Mouse (Mus musculus): ENCODE data around the gene Fen1.

Gene Fen1

DNA sequence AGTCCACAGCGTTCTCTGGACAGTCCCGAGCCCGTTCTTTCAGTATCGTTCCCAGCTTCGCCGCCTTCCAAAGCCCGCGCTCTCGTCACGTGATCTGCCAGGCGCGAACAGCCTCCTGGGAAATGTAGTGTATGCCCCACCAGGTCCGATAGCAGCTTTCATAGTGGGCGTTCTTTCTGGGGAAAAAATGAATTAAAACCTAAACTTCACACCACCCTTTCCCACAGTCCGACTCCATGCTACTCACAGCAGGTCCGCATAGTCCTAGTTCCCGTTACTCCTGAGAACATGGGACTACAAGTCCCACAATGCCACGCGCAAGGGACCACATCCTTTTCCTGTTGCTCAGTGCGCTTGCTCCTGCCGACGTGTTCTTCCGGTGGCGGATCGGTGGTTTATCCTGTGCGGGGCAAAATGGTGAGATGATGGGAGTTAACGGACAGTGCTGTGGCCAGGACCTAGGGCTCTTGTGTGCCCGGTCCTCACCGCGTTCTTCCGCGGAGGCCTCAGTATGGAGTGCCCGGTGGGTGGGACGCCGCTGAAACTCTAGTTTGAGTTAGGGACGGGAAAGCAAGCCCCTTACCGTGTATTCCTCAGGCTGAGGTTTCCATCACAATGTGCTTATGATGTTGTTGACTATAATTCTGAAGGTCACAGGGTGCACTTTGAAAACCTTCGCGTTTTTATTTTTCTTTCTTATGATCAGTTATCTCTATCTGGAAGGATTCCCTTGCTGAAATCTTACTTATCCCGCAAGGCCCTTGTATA lies at the start of gene Fen1, which contains the start of gene Tmem258:
Gene Fen1, minus strand, starts transcription at position 322 of the 768 bp plus-strand sequence.
Gene Tmem258, plus strand, starts transcription at position 167 of the 768 bp plus-strand sequence.
- DNase-seq, result peak; percentile 92

DNA sequence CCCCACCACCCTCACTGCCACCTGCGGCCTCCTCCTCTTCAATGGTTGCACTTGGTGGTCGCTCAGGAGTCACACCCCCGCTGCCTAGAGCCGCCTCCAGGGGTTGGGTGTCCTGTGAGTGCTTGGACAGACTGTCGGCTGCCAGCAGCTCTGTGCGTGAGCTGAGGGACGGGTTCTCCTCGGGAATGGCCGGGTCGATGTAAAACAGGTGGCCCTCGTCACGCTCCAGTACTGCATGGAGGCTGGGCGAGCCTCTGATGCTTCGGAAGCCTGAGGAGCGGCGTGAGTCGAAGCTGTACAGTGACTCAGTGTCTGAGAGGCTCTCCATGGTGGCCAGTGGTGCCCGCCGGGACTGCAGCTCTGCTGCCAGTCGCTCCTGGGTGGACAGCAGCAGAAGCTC lies 44.2 kb upstream of the Fen1 start:
- DNase-seq, result no peak

DNA sequence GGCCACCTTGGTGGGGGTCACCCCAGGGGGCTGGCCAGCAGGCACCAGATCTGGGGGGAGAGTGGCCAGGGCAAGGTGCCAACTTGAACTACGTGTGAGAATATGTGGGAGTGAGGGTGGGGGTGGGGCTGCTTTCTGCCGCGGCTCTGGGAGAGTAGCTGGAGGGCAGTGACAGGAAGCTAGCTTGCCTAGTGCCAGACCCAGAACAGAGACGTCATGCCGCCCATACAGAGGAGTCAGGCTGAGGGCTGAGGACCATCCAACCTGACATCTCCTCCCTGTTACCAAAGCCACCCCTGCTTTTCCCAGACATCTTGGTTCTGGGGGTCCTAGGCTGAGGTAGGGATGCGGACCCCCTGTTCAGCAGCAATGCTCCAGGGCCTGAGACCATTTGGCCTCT lies 43.2 kb upstream of the Fen1 start:
- DNase-seq, result no peak

- peak; percentile 69 for DNase-seq
Measured at GRCm38 (mm10) chr19:10244183-10244582, 40.2 kb upstream of the Fen1 start.

- DNase-seq, result no peak
Measured at GRCm38 (mm10) chr19:10242916-10243315, 38.9 kb upstream of the Fen1 start.

- peak; percentile 82 for DNase-seq
Measured at GRCm38 (mm10) chr19:10240654-10241305, 36.8 kb upstream of the Fen1 start, which contains the start of gene Myrf. Myrf (minus strand) TSS chr19:10240748.

- DNase-seq, result no peak
Measured at GRCm38 (mm10) chr19:10239975-10240653, 36.1 kb upstream of the Fen1 start.

GRCm38 (mm10) chr19:10239419-10239818 lies 35.5 kb upstream of the Fen1 start:
- no peak for DNase-seq

- peak; percentile 39 for DNase-seq
Measured at GRCm38 (mm10) chr19:10238477-10238876, 34.5 kb upstream of the Fen1 start.

DNA sequence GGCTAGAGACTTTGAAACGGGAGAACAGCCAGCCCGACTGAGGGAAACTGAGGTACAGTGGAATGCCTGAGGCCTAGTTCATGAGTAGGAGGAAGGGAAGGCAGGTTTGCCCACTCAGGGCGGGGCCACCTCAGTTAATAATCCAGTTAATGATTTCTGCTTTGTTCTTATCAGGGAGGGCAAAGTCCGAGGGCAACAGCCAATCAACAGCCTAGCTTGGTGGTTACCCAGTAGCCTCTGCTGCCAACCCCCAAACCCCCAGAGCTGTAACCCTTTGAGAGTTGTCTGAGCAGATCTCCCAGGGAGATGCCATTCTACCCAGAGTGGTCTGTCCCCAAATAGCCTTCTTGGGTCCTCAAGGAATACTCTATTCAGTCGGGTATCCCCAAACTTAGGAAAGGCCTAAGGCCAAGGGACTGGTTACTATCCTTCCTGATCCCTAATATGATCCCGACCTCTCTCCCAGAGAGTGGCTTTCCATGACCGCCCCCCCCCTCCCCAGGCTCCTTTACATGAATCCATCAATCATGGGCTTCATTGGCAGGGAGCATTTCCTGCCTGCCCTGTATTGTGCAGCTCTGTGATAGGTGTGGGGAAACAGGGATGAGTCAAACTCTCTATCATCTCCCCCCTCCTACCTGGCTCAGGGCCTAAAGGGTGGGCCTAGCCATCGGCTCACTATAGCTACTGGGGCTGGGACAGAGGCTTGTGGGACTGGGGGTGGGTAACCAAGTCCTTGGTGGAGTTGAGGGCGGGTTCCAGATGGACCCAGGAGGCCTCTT lies 32.0 kb upstream of the Fen1 start:
- peak; percentile 52 for DNase-seq

- no peak for DNase-seq
Measured at GRCm38 (mm10) chr19:10232327-10233017, 28.5 kb upstream of the Fen1 start.

- no peak for DNase-seq
Measured at GRCm38 (mm10) chr19:10231871-10232270, 27.9 kb upstream of the Fen1 start.

GRCm38 (mm10) chr19:10231016-10231415 lies 27.0 kb upstream of the Fen1 start:
- peak; percentile 33 for DNase-seq

DNA sequence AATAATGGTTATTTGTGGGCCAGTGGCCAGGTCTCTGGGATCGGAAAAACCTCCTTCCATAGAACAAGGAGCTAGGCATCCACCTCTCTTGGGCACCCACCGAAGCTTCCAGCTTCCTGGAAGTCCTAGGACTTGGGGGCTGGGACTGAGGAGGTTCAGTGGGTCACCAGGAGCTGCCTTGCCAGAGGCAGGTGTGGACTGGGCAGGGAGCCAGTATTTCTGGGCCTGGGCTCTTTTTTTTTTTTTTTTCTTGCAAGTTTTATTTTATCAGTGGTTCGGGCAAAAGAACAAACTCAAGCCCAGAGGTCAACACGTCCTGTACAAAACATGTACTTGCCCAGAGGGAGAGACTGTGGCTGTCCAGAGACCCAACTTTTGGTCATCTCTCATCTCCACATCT lies 21.8 kb upstream of the Fen1 start:
- DNase-seq, result no peak

DNA sequence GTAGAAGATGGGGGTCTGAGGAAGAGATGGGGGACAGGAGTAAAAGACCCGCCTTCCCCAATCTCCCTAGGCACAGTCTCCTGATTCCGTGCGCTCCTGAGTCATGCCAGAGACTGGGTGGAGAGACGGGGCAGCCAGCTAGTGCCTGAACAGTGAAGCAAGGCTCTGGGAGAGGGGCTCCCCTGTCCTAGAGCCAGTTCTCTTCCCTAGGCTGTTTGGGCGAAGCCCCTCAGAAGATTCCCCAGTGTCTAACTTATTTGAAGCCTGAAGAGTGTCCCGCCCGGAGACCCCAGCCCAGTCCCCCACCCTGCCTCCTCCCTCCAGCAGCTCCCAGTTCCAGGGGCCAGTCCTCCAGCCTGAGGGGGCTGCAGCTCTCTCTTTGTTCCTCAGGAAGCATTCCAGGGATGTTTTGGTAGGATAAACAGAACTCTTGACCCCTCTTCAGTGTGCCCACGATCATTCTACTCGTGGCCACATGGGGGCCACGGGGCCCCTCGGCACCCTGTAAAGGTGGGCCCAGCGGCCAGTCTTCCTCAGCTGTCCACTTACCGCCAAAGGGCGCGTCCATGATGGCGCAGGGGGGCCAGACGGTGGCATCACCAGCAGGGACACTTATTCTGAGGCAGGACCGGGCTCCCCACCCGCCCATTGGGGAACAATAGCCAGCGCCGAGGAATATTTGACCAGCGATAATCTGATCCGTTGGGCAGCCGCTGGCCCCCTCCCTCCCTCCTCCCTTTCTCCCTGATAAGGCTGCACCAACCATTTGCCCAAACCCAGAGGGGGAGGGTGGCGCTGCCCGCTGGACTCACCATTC lies 20.9 kb upstream of the Fen1 start:
- DNase-seq, result no peak

DNA sequence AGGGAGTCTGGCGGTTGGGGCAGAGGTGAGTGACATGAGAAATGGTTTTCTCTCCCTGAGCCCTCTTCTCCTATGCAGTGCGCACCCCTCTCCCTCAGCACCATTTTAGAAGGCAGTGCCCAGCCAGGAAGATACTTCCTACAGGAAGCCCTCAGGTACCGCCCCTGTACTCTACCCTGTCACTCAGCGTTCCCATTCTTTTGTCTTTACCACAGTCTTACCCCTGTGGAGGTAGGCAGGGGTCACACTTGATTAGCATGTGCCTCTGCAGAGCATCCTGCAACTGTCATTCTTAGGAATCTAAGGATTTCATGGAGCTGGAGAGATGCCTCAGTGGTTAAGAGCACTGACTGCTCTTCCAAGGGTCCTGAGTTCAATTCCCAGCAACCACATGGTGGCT lies 19.6 kb upstream of the Fen1 start:
- DNase-seq, result no peak

- peak; percentile 46 for DNase-seq
Measured at GRCm38 (mm10) chr19:10222656-10223055, 18.7 kb upstream of the Fen1 start.

GRCm38 (mm10) chr19:10221585-10221984 lies 17.6 kb upstream of the Fen1 start:
- peak; percentile 32 for DNase-seq

DNA sequence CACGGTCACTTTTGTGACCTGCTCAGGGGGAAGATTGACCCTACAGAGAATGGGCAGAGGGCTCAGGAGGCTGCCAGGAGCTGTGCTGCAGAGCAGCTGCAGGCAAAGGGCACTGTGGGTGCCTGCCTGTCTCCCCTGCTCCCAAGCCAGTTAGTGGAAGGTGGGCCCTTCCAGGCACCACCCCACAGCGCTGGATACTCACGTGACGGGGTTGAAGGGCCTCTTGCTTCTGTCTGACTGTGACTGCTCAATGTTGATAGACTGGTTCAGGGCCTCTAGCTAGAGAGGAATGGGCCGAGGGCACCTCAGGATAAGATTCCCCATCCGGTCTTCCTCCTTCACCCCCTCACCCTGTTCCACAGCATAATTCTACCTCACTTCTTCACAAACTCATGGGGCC lies 15.6 kb upstream of the Fen1 start:
- DNase-seq, result no peak

GRCm38 (mm10) chr19:10219108-10219507 lies 15.1 kb upstream of the Fen1 start:
- DNase-seq, result peak; percentile 53

- no peak for DNase-seq
Measured at GRCm38 (mm10) chr19:10216101-10216500, 12.1 kb upstream of the Fen1 start.
